Mouse (Mus musculus) midbrain, embryonic 13.5 days (tissue): ENCODE measurements around the gene Ahnak2. TPM values are rescaled to one million over a fixed set of nuclear protein-coding genes. Genes with fewer than 3 reads are reported as not detected.

Experiments
- ATAC-seq: fragments of 200-750 bp; cut with Nextera tagmentation; 2 replicates; pipeline ENCODE4 v1.8.0; 2017; ENCODE audit warnings: mild to moderate bottlenecking, moderate TSS enrichment, moderate library complexity
- H3K27ac ChIP-seq: fragments of 300-500 bp; sonication (generic); 2 replicates; pipeline ENCODE4 v1.5.1; 2015; ENCODE audit warnings: inconsistent platforms, mild to moderate bottlenecking, moderate library complexity
- H3K27me3 ChIP-seq: fragments of 300-500 bp; sonication (generic); 2 replicates; pipeline ENCODE4 v1.6.1; 2015; ENCODE audit warnings: mild to moderate bottlenecking, inconsistent platforms
- H3K36me3 ChIP-seq: fragments of 300-500 bp; sonication (generic); 2 replicates; pipeline ENCODE4 v1.6.1; 2015; ENCODE audit warnings: mild to moderate bottlenecking, inconsistent platforms
- H3K4me1 ChIP-seq: fragments of 300-500 bp; sonication (generic); replicated peaks from 2 replicates; pipeline ENCODE4 v1.6.1; 2015; ENCODE audit warnings: inconsistent platforms
- H3K4me2 ChIP-seq: fragments of 300-500 bp; sonication (generic); replicated peaks from 2 replicates; pipeline ENCODE4 v1.6.1; 2015; ENCODE audit warnings: moderate library complexity, mild to moderate bottlenecking, inconsistent platforms
- H3K4me3 ChIP-seq: fragments of 300-500 bp; sonication (generic); replicated peaks from 2 replicates; pipeline ENCODE4 v1.5.1; 2015; ENCODE audit warnings: mild to moderate bottlenecking, inconsistent platforms
- H3K9ac ChIP-seq: fragments of 300-500 bp; sonication (generic); replicated peaks from 2 replicates; pipeline ENCODE4 v1.6.1; 2015; ENCODE audit warnings: mild to moderate bottlenecking, inconsistent platforms
- H3K9me3 ChIP-seq: fragments of 300-500 bp; sonication (generic); 2 replicates; pipeline ENCODE4 v1.6.1; 2016; ENCODE audit warnings: mild to moderate bottlenecking, inconsistent platforms
- WGBS: fragments of 180-500 bp; shearing (Covaris S2); methylation state at CpG from one replicate; pipeline ENCODE4 v1.1.7; 2015; 5-methylcytosine and 5-hydroxymethylcytosine counted together
- polyA plus RNA-seq: library from polyadenylated mRNA; unstranded; fragments of >200 nt; fragmentation: Nextera tagmentation; extraction: Ambion mirVana; gene quantifications from 2 replicates; pipeline ENCODE4 v1.2.1, GENCODE M21; 2015

The Ahnak2 gene
- polyA plus RNA-seq, 1 experiment from 2014 or later = 0.31 TPM

GRCm38 (mm10) chr12:112791026-112791425 lies 11.4 kb downstream of the Ahnak2 start:
- H3K9ac ChIP-seq = no peak overlapping the region
- ATAC-seq = no peak
- 85% methylated on average over 8 of the region's 8 CpGs for WGBS

GRCm38 (mm10) chr12:112774481-112774880 lies 28.0 kb downstream of the Ahnak2 start:
- H3K36me3 ChIP-seq = no peaks in the 10 kb centered on the region
- H3K27me3 ChIP-seq = no peaks in the 10 kb centered on the region
- ATAC-seq = no peak
- H3K4me1 ChIP-seq = no peaks in the 10 kb centered on the region
- H3K27ac ChIP-seq = no peak overlapping the region
- WGBS = 94% methylated on average over 10 of the region's 10 CpGs
- H3K9ac ChIP-seq = no peak overlapping the region
- no peak overlapping the region for H3K4me2 ChIP-seq
- peaks cover 7% of the 10 kb centered on the region for H3K9me3 ChIP-seq
- H3K4me3 ChIP-seq = no peak overlapping the region

More at GRCm38 (mm10) chr12:112791026-112791425, 11.4 kb downstream of the Ahnak2 start:
- no peak overlapping the region for H3K4me2 ChIP-seq
- no peaks in the 10 kb centered on the region for H3K27me3 ChIP-seq
- no peaks in the 10 kb centered on the region for H3K9me3 ChIP-seq
- no peak overlapping the region for H3K27ac ChIP-seq
- H3K4me1 ChIP-seq = peaks cover 7% of the 10 kb centered on the region
- H3K4me3 ChIP-seq = no peak overlapping the region
- H3K36me3 ChIP-seq = no peaks in the 10 kb centered on the region

GRCm38 (mm10) chr12:112774026-112774425 lies 28.4 kb downstream of the Ahnak2 start:
- Histone ChIP-seq H3K27ac (no peak overlapping the region), H3K4me1 (no peaks in the 10 kb centered on the region), H3K9me3 (peaks cover 7% of the 10 kb centered on the region), H3K4me2 (no peak overlapping the region), H3K9ac (no peak overlapping the region), H3K27me3 (no peaks in the 10 kb centered on the region), H3K36me3 (no peaks in the 10 kb centered on the region), H3K4me3 (no peak overlapping the region)
- WGBS = 89% methylated on average over 6 of the region's 6 CpGs
- ATAC-seq = no peak

GRCm38 (mm10) chr12:112773366-112773765 lies 29.1 kb downstream of the Ahnak2 start:
- Histone ChIP-seq H3K4me2 (no peak overlapping the region), H3K4me3 (no peak overlapping the region), H3K9ac (no peak overlapping the region), H3K27me3 (no peaks in the 10 kb centered on the region), H3K27ac (no peak overlapping the region), H3K9me3 (peaks cover 7% of the 10 kb centered on the region), H3K4me1 (no peaks in the 10 kb centered on the region), H3K36me3 (no peaks in the 10 kb centered on the region)
- 45% methylated on average over 9 of the region's 9 CpGs for WGBS
- ATAC-seq = no peak

GRCm38 (mm10) chr12:112772306-112772705 lies 30.2 kb downstream of the Ahnak2 start:
- 90% methylated on average over 14 of the region's 14 CpGs for WGBS
- Histone ChIP-seq H3K4me2 (no peak overlapping the region), H3K9me3 (peaks cover 7% of the 10 kb centered on the region), H3K9ac (no peak overlapping the region), H3K27me3 (no peaks in the 10 kb centered on the region), H3K4me3 (no peak overlapping the region), H3K36me3 (no peaks in the 10 kb centered on the region), H3K4me1 (no peaks in the 10 kb centered on the region), H3K27ac (no peak overlapping the region)
- no peak for ATAC-seq

- peaks cover 6% of the 10 kb centered on the region for H3K9me3 ChIP-seq
- H3K36me3 ChIP-seq = no peaks in the 10 kb centered on the region
- H3K4me2 ChIP-seq = no peak overlapping the region
- H3K9ac ChIP-seq = no peak overlapping the region
- no peak for ATAC-seq
- H3K27ac ChIP-seq = no peak overlapping the region
- 80% methylated on average over 4 of the region's 4 CpGs for WGBS
- H3K4me3 ChIP-seq = no peak overlapping the region
- H3K27me3 ChIP-seq = no peaks in the 10 kb centered on the region
- no peaks in the 10 kb centered on the region for H3K4me1 ChIP-seq
These were observed 32.1 kb downstream of the Ahnak2 start for GRCm38 (mm10) chr12:112770396-112770795.

- H3K36me3 ChIP-seq = no peaks in the 10 kb centered on the region
- H3K4me3 ChIP-seq = no peak overlapping the region
- no peak overlapping the region for H3K9ac ChIP-seq
- H3K27me3 ChIP-seq = no peaks in the 10 kb centered on the region
- no peaks in the 10 kb centered on the region for H3K4me1 ChIP-seq
- H3K4me2 ChIP-seq = no peak overlapping the region
- WGBS = 82% methylated on average over 2 of the region's 2 CpGs
- ATAC-seq = no peak
- H3K9me3 ChIP-seq = no peaks in the 10 kb centered on the region
- H3K27ac ChIP-seq = no peak overlapping the region
These were observed 32.7 kb downstream of the Ahnak2 start for GRCm38 (mm10) chr12:112769751-112770150.

- 87% methylated on average over 6 of the region's 6 CpGs for WGBS
These were observed 33.4 kb downstream of the Ahnak2 start for GRCm38 (mm10) chr12:112769031-112769430.

GRCm38 (mm10) chr12:112768166-112768565 lies 34.3 kb downstream of the Ahnak2 start:
- Histone ChIP-seq H3K27me3 (no peaks in the 10 kb centered on the region), H3K4me2 (no peak overlapping the region), H3K27ac (no peak overlapping the region), H3K4me3 (no peak overlapping the region), H3K36me3 (no peaks in the 10 kb centered on the region), H3K4me1 (no peaks in the 10 kb centered on the region), H3K9ac (no peak overlapping the region), H3K9me3 (no peaks in the 10 kb centered on the region)
- ATAC-seq = no peak
- 91% methylated on average over 8 of the region's 8 CpGs for WGBS

More at GRCm38 (mm10) chr12:112769031-112769430, 33.4 kb downstream of the Ahnak2 start:
- no peaks in the 10 kb centered on the region for H3K9me3 ChIP-seq
- H3K27me3 ChIP-seq = no peaks in the 10 kb centered on the region
- H3K4me1 ChIP-seq = no peaks in the 10 kb centered on the region
- no peak overlapping the region for H3K9ac ChIP-seq
- H3K27ac ChIP-seq = no peak overlapping the region
- H3K4me3 ChIP-seq = no peak overlapping the region
- ATAC-seq = no peak
- no peak overlapping the region for H3K4me2 ChIP-seq
- no peaks in the 10 kb centered on the region for H3K36me3 ChIP-seq

- Histone ChIP-seq H3K4me2 (no peak overlapping the region), H3K9me3 (no peaks in the 10 kb centered on the region), H3K9ac (no peak overlapping the region), H3K27ac (no peak overlapping the region), H3K27me3 (no peaks in the 10 kb centered on the region), H3K4me1 (no peaks in the 10 kb centered on the region), H3K4me3 (no peak overlapping the region), H3K36me3 (no peaks in the 10 kb centered on the region)
- no peak for ATAC-seq
- 91% methylated on average over 16 of the region's 16 CpGs for WGBS
These were observed 35.2 kb downstream of the Ahnak2 start for GRCm38 (mm10) chr12:112767036-112767890.

GRCm38 (mm10) chr12:112766586-112766985 lies 35.9 kb downstream of the Ahnak2 start:
- H3K27ac ChIP-seq = no peak overlapping the region
- no peaks in the 10 kb centered on the region for H3K27me3 ChIP-seq
- no peak for ATAC-seq
- no peak overlapping the region for H3K9ac ChIP-seq
- H3K4me3 ChIP-seq = no peak overlapping the region
- H3K36me3 ChIP-seq = no peaks in the 10 kb centered on the region
- no peak overlapping the region for H3K4me2 ChIP-seq
- 90% methylated on average over 7 of the region's 7 CpGs for WGBS
- H3K9me3 ChIP-seq = no peaks in the 10 kb centered on the region
- H3K4me1 ChIP-seq = no peaks in the 10 kb centered on the region

- Histone ChIP-seq H3K4me1 (no peaks in the 10 kb centered on the region), H3K27ac (no peak overlapping the region), H3K36me3 (no peaks in the 10 kb centered on the region), H3K9ac (no peak overlapping the region), H3K4me2 (no peak overlapping the region), H3K9me3 (no peaks in the 10 kb centered on the region), H3K27me3 (no peaks in the 10 kb centered on the region), H3K4me3 (no peak overlapping the region)
- ATAC-seq = no peak
- WGBS = 84% methylated on average over 7 of the region's 7 CpGs
These were observed 37.5 kb downstream of the Ahnak2 start for GRCm38 (mm10) chr12:112764991-112765390.

- H3K27me3 ChIP-seq = no peaks in the 10 kb centered on the region
- WGBS = 86% methylated on average over 5 of the region's 5 CpGs
- no peak for ATAC-seq
These were observed 38.3 kb downstream of the Ahnak2 start for GRCm38 (mm10) chr12:112764141-112764540.

More at GRCm38 (mm10) chr12:112764141-112764540, 38.3 kb downstream of the Ahnak2 start:
- no peak overlapping the region for H3K4me2 ChIP-seq
- H3K9me3 ChIP-seq = no peaks in the 10 kb centered on the region
- no peak overlapping the region for H3K27ac ChIP-seq
- H3K4me1 ChIP-seq = no peaks in the 10 kb centered on the region
- no peak overlapping the region for H3K4me3 ChIP-seq
- no peaks in the 10 kb centered on the region for H3K36me3 ChIP-seq
- no peak overlapping the region for H3K9ac ChIP-seq
